Mouse (Mus musculus): ENCODE data around the gene Gpx2. TPM values are rescaled to one million over a fixed set of nuclear protein-coding genes. Genes with fewer than 3 reads are reported as not detected.

Gpx2 gene
- not detected for polyA plus RNA-seq (2015; fragmentation: Illumina TruSeq; extraction: RNeasy Lipid Tissue Mini Kit (QIAGEN cat#74804); ENCODE audit: low read depth, low replicate concordance)

DNA sequence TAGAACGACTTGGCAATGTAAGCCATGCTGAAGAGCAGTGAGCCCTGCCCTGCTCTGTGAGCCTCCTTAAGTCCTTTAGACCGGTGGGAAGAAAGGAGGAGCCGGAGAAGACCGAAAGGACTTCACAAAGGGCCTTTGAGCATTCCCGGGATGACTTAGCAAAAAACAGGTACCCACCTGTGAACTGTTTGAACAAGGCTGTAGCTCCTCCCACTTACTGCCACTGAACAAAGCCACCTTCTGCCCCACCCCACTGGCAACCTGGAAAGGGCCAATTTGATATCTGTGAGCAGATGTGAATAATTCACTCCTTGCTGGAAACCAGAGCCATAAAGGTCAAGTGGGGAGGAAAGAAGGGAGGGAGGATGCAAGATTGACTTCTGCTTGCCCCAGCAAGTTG is at the start of gene Gpx2:
TSS of gene Gpx2 (minus strand) at position 205 of the 400 bp plus-strand sequence.

GRCm38 (mm10) chr12:76822651-76823041 is 27.3 kb upstream of the Gpx2 start, which contains the start of gene Rab15:
Rab15 (minus strand) TSS chr12:76822908.

GRCm38 (mm10) chr12:76765354-76765851 is 30.0 kb downstream of the Gpx2 start, which contains the start of the genes Churc1 and Fntb:
Churc1 (plus strand) TSS chr12:76765538.
Fntb (plus strand) TSS chr12:76765589.

Other genes starting within 250 kb of the Gpx2 start
- 40.2 TPM for gene Sptb, start 85.0 kb downstream of the Gpx2 start, polyA plus RNA-seq (2015; fragmentation: Illumina TruSeq; extraction: RNeasy Lipid Tissue Mini Kit (QIAGEN cat#74804); ENCODE audit: low read depth, low replicate concordance)
- 133 TPM for gene Churc1, start 30.0 kb downstream of the Gpx2 start, polyA plus RNA-seq (2015; fragmentation: Illumina TruSeq; extraction: RNeasy Lipid Tissue Mini Kit (QIAGEN cat#74804); ENCODE audit: low read depth, low replicate concordance)
- gene Fntb, start 30.0 kb downstream of the Gpx2 start, polyA plus RNA-seq (2015; fragmentation: Illumina TruSeq; extraction: RNeasy Lipid Tissue Mini Kit (QIAGEN cat#74804); ENCODE audit: low read depth, low replicate concordance): 19.6 TPM
- 195 TPM for gene Rab15, start 27.4 kb upstream of the Gpx2 start, polyA plus RNA-seq (2015; fragmentation: Illumina TruSeq; extraction: RNeasy Lipid Tissue Mini Kit (QIAGEN cat#74804); ENCODE audit: low read depth, low replicate concordance)
- gene Max, start 166.6 kb upstream of the Gpx2 start, polyA plus RNA-seq (2015; fragmentation: Illumina TruSeq; extraction: RNeasy Lipid Tissue Mini Kit (QIAGEN cat#74804); ENCODE audit: low read depth, low replicate concordance): 67.4 TPM

Measured in brain, adult 10 weeks (tissue).